Mouse (Mus musculus): ENCODE data around the gene Tnrc6b. TPM values are rescaled to one million over a fixed set of nuclear protein-coding genes. Genes with fewer than 3 reads are reported as not detected.
"Not testable (repeated sequence)": the region's sequence is repeated elsewhere in the genome, so short reads cannot be mapped to it uniquely, and the experiment has no call there.

Tnrc6b gene
- polyA plus RNA-seq, 1 experiment from 2014 or later = 24.9 TPM

DNA sequence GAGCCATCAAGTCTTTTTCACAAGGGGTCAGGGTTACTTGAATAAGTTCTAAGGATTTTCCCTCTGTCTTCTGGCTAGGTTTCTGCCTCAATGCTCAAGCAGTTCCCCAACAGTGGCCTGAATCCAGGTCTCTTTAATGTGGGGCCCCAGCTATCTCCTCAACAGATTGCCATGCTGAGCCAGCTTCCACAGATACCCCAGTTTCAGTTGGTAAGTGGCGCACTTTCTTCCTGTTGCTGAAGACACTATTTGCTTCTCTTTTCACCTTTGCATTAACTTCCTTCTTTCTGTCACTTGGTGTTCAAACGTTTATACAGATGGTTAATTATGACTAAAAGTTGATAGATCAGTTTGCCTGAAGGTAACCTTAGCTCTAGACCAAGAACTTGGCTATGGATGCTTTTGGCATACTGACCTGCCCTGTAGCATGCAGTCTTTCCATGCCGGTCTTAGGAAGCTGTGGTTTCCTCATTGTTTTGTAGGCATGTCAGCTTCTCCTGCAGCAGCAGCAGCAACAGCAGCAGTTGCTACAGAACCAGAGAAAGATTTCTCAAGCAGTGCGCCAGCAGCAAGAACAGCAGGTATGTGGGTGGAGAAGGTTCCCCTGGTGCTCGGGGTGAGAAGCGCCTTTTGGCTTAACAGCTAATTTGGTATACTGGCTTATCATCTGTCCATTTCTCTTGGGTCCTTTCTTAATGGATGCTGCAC is 190.8 kb downstream of the Tnrc6b start:
- Histone ChIP-seq H3K27ac (ENCODE audit: low read depth, low read length) (no peak overlapping the region), H3K36me3 (ENCODE audit: control insufficient read depth, insufficient read depth, low read length) (peaks cover 8% of the 10 kb centered on the region; the same call in 1 of the 2 replicates)
- ATAC-seq (ENCODE audit: low FRiP score) = no peak

DNA sequence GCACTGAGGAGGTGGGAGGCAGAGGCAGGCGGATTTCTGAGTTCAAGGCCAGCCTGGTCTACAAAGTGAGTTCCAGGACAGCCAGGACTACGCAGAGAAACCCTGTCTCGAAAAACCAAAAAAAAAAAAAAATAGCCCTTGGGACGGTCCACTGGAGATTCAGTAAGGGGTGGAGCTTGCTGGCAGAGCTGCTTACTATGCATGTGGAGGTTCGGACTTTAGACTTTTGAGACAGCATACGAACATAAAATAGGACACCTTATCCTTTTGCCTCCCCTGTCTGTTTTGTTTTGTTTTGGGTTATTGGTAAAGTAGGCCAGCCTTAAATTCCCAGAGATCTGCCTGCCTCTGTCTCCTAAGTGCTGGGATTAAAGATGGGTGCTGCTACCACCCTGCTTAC is 193.7 kb downstream of the Tnrc6b start:
- not testable (repeated sequence) for H3K27ac ChIP-seq (ENCODE audit: low read depth, low read length); ATAC-seq (ENCODE audit: low FRiP score)

More for the DNA sequence above, 190.8 kb downstream of the Tnrc6b start:
- Histone ChIP-seq H3K4me1 (replicated peaks; ENCODE audit: control insufficient read depth, insufficient read depth, low read length) (no peaks in the 10 kb centered on the region), H3K4me3 (ENCODE audit: low read depth, low read length) (no peak overlapping the region), H3K27me3 (ENCODE audit: control insufficient read depth, insufficient read depth, low read length) (no peaks in the 10 kb centered on the region), H3K4me2 (replicated peaks; ENCODE audit: low read depth, low read length) (no peak overlapping the region), H3K9me3 (ENCODE audit: control insufficient read depth, low read length) (no peaks in the 10 kb centered on the region), H3K9ac (ENCODE audit: low read depth, low read length) (no peak overlapping the region)
- DNase-seq (ENCODE audit: low spot score) = no peak
- 95% methylated on average over 6 of the region's 6 CpGs for WGBS

GRCm38 (mm10) chr15:80910183-80910582 is 199.1 kb downstream of the Tnrc6b start:
- H3K9me3 ChIP-seq (ENCODE audit: control insufficient read depth, low read length) = no peaks in the 10 kb centered on the region
- no peak overlapping the region for H3K9ac ChIP-seq (ENCODE audit: low read depth, low read length)
- peaks cover 7% of the 10 kb centered on the region; the same call in 1 of the 2 replicates for H3K36me3 ChIP-seq (ENCODE audit: control insufficient read depth, insufficient read depth, low read length)
- DNase-seq (ENCODE audit: low spot score) (no peak), ATAC-seq (ENCODE audit: low FRiP score) (no peak)
- H3K4me2 ChIP-seq (replicated peaks; ENCODE audit: low read depth, low read length) = no peak overlapping the region
- H3K27me3 ChIP-seq (ENCODE audit: control insufficient read depth, insufficient read depth, low read length) = no peaks in the 10 kb centered on the region
- H3K4me1 ChIP-seq (replicated peaks; ENCODE audit: control insufficient read depth, insufficient read depth, low read length) = no peaks in the 10 kb centered on the region
- 90% methylated on average over 3 of the region's 3 CpGs for WGBS
- no peak overlapping the region for H3K4me3 ChIP-seq (ENCODE audit: low read depth, low read length)
- H3K27ac ChIP-seq (ENCODE audit: low read depth, low read length) = no peak overlapping the region

More for the DNA sequence above, 193.7 kb downstream of the Tnrc6b start:
- not testable (repeated sequence) for DNase-seq (ENCODE audit: low spot score); H3K4me2 ChIP-seq (replicated peaks; ENCODE audit: low read depth, low read length); H3K9ac ChIP-seq (ENCODE audit: low read depth, low read length); H3K9me3 ChIP-seq (ENCODE audit: control insufficient read depth, low read length); H3K36me3 ChIP-seq (ENCODE audit: control insufficient read depth, insufficient read depth, low read length); H3K4me1 ChIP-seq (replicated peaks; ENCODE audit: control insufficient read depth, insufficient read depth, low read length); H3K4me3 ChIP-seq (ENCODE audit: low read depth, low read length); H3K27me3 ChIP-seq (ENCODE audit: control insufficient read depth, insufficient read depth, low read length)
- WGBS = 93% methylated on average over 6 of the region's 6 CpGs

DNA sequence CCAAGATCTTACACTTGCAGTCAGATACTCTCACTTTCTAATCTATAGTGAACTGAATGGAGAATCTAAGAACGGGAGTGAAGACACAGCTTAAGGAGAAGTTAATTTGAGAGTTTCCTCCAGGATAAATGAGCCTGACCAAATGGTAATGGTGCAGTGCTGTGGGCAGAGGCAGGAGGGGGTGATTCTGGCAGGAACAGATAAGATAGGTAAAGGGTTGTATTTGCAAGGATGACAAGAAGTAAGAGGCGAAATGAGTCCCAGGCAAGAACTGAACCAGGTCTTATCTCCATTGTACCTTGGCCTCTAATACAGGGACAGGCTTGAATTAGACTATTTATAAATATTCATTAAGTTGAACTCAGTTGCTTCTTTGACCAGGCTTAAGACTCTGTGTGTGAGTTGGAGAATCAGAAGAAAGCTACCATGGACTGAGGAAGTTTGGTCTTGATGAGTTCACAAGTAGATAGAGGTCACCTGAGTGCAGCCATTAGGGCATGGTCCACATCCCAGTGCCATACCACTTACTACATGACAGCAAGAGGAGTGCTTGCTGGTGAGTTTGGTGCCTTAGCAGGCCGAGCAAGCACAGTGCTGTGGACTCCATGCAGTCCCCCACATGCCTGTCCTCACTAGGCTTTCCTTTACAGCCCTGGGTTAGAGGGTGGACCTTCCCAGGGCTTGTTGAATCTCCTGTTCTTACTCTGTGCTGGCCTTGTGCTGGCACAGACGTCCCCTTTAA is 199.8 kb downstream of the Tnrc6b start:
- no peaks in the 10 kb centered on the region for H3K4me1 ChIP-seq (replicated peaks; ENCODE audit: control insufficient read depth, insufficient read depth, low read length)
- H3K27ac ChIP-seq (ENCODE audit: low read depth, low read length) = no peak overlapping the region
- H3K4me2 ChIP-seq (replicated peaks; ENCODE audit: low read depth, low read length) = no peak overlapping the region
- WGBS = 94% methylated on average over 4 of the region's 4 CpGs
- H3K9ac ChIP-seq (ENCODE audit: low read depth, low read length) = no peak overlapping the region
- H3K9me3 ChIP-seq (ENCODE audit: control insufficient read depth, low read length) = no peaks in the 10 kb centered on the region
- DNase-seq (ENCODE audit: low spot score) (no peak), ATAC-seq (ENCODE audit: low FRiP score) (no peak)
- peaks cover 7% of the 10 kb centered on the region; the same call in 1 of the 2 replicates for H3K36me3 ChIP-seq (ENCODE audit: control insufficient read depth, insufficient read depth, low read length)
- H3K27me3 ChIP-seq (ENCODE audit: control insufficient read depth, insufficient read depth, low read length) = no peaks in the 10 kb centered on the region
- H3K4me3 ChIP-seq (ENCODE audit: low read depth, low read length) = no peak overlapping the region

- ATAC-seq (ENCODE audit: low FRiP score) (no peak), DNase-seq (ENCODE audit: low spot score) (no peak)
- peaks cover 7% of the 10 kb centered on the region; the same call in 1 of the 2 replicates for H3K36me3 ChIP-seq (ENCODE audit: control insufficient read depth, insufficient read depth, low read length)
- H3K27me3 ChIP-seq (ENCODE audit: control insufficient read depth, insufficient read depth, low read length) = no peaks in the 10 kb centered on the region
- no peak overlapping the region for H3K4me2 ChIP-seq (replicated peaks; ENCODE audit: low read depth, low read length)
- H3K4me1 ChIP-seq (replicated peaks; ENCODE audit: control insufficient read depth, insufficient read depth, low read length) = no peaks in the 10 kb centered on the region
- 86% methylated on average over 3 of the region's 3 CpGs for WGBS
- no peak overlapping the region for H3K27ac ChIP-seq (ENCODE audit: low read depth, low read length)
- no peak overlapping the region for H3K4me3 ChIP-seq (ENCODE audit: low read depth, low read length)
- H3K9ac ChIP-seq (ENCODE audit: low read depth, low read length) = no peak overlapping the region
- no peaks in the 10 kb centered on the region for H3K9me3 ChIP-seq (ENCODE audit: control insufficient read depth, low read length)
These were observed 201.1 kb downstream of the Tnrc6b start for GRCm38 (mm10) chr15:80912175-80912574.

DNA sequence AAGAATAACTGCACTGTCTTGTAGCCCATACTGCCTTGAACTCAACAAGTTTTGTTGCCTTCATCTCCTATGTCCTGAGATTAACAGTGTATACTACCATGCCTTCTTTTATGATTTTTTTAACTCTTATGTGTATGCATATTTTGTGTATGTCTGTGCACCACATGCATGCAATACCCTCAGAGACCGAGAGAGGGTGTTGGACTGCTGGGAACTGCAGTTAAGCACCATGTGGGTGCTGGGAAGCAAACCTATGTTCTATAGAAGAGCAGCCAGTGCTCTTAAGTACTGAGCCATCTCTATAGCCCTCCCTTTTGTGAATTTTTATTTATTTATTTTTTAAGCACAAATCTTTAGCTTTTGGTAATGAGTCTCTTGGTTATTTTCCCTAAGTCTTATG is 202.7 kb downstream of the Tnrc6b start:
- Histone ChIP-seq H3K4me2 (replicated peaks; ENCODE audit: low read depth, low read length) (no peak overlapping the region), H3K4me3 (ENCODE audit: low read depth, low read length) (no peak overlapping the region), H3K4me1 (replicated peaks; ENCODE audit: control insufficient read depth, insufficient read depth, low read length) (no peaks in the 10 kb centered on the region), H3K9me3 (ENCODE audit: control insufficient read depth, low read length) (no peaks in the 10 kb centered on the region), H3K36me3 (ENCODE audit: control insufficient read depth, insufficient read depth, low read length) (peaks cover 10% of the 10 kb centered on the region; the same call in 1 of the 2 replicates), H3K27ac (ENCODE audit: low read depth, low read length) (no peak overlapping the region), H3K27me3 (ENCODE audit: control insufficient read depth, insufficient read depth, low read length) (no peaks in the 10 kb centered on the region), H3K9ac (ENCODE audit: low read depth, low read length) (no peak overlapping the region)
- 90% methylated on average over 1 of the region's 1 CpGs for WGBS
- DNase-seq (ENCODE audit: low spot score) (no peak), ATAC-seq (ENCODE audit: low FRiP score) (no peak)

DNA sequence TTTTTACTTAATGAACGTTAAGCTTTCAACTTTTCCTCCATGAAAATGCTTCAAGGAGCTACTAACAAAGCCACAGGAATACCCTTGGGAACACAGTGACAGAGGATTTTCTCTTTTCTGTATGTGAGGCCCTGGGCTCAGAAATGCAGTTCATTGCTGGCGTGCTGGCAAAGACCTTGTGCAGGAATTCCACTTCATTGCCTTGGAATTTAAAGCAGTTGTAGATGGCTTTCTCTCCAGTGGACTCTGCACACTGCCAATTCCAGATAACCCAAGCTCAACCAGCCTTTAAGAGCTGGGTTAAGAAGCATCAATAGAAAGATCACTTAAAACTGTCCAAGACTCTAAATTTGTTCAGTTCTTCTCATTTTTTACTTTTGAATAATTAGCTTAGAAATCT is 204.7 kb downstream of the Tnrc6b start:
- Histone ChIP-seq H3K36me3 (ENCODE audit: control insufficient read depth, insufficient read depth, low read length) (peaks cover 20% of the 10 kb centered on the region; the same call in 1 of the 2 replicates), H3K4me2 (replicated peaks; ENCODE audit: low read depth, low read length) (no peak overlapping the region), H3K4me1 (replicated peaks; ENCODE audit: control insufficient read depth, insufficient read depth, low read length) (no peaks in the 10 kb centered on the region), H3K27ac (ENCODE audit: low read depth, low read length) (no peak overlapping the region), H3K4me3 (ENCODE audit: low read depth, low read length) (no peak overlapping the region), H3K27me3 (ENCODE audit: control insufficient read depth, insufficient read depth, low read length) (no peaks in the 10 kb centered on the region), H3K9ac (ENCODE audit: low read depth, low read length) (no peak overlapping the region), H3K9me3 (ENCODE audit: control insufficient read depth, low read length) (no peaks in the 10 kb centered on the region)
- 95% methylated on average over 2 of the region's 2 CpGs for WGBS
- ATAC-seq (ENCODE audit: low FRiP score) (no peak), DNase-seq (ENCODE audit: low spot score) (no peak)

GRCm38 (mm10) chr15:80916621-80917020 is 205.5 kb downstream of the Tnrc6b start:
- 96% methylated on average over 7 of the region's 7 CpGs for WGBS
- no peak overlapping the region for H3K4me3 ChIP-seq (ENCODE audit: low read depth, low read length)
- H3K4me2 ChIP-seq (replicated peaks; ENCODE audit: low read depth, low read length) = no peak overlapping the region
- H3K4me1 ChIP-seq (replicated peaks; ENCODE audit: control insufficient read depth, insufficient read depth, low read length) = no peaks in the 10 kb centered on the region
- H3K27ac ChIP-seq (ENCODE audit: low read depth, low read length) = no peak overlapping the region
- no peaks in the 10 kb centered on the region for H3K9me3 ChIP-seq (ENCODE audit: control insufficient read depth, low read length)
- no peak for DNase-seq (ENCODE audit: low spot score)
- H3K27me3 ChIP-seq (ENCODE audit: control insufficient read depth, insufficient read depth, low read length) = no peaks in the 10 kb centered on the region
- ATAC-seq (ENCODE audit: low FRiP score) = no peak
- no peak overlapping the region for H3K9ac ChIP-seq (ENCODE audit: low read depth, low read length)
- H3K36me3 ChIP-seq (ENCODE audit: control insufficient read depth, insufficient read depth, low read length) = peaks cover 20% of the 10 kb centered on the region; the same call in 1 of the 2 replicates

All from hindbrain, embryonic 11.5 days (tissue).